Mouse (Mus musculus): Measurements from ENCODE around the gene Ccng2.

The Ccng2 gene

DNA sequence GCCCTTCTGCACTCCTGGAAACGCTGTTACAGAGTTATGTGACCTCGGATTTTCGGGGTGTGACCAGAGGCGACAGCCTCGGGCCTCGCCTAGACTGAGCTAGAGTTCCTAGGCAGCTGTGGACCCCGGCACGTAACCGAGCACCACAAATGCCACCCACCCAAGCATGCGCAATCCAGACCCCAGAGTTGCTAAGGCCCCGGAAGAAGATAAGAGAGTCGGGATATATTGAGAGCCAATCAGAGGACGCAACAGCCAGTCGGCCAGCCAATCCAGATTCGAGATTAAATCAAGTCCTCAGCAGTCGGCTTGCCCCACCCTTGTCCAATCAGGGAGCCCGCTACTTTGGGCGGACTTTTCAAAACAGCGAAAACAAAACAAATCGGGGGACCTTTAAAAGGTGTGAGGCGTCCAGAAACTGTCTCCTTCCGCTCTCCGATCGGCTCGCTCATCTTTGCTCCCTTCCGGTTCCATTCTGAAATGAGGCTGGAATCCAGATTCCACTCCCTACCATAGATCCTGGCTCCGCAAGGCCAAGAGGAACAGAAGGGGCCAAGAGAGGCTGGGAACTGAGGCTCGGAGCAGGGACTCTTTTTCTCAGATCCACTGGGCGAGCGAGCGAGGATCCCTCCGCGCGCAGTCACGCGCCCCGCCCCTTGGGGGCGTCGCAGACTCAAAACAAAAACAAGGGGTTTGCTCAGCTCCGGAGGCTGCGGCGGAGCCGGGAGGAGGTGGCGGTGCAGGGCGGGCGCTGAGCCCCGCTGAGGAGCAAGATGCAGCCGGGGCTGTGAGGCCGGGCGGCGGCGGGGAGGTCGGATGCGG lies at the start of gene Ccng2:
Gene Ccng2, plus strand, starts transcription at position 375 of the 822 bp plus-strand sequence.
- in situ Hi-C loops (cut with MboI; ENCODE audit: low sequenced_read_pairs), result no loop called here

DNA sequence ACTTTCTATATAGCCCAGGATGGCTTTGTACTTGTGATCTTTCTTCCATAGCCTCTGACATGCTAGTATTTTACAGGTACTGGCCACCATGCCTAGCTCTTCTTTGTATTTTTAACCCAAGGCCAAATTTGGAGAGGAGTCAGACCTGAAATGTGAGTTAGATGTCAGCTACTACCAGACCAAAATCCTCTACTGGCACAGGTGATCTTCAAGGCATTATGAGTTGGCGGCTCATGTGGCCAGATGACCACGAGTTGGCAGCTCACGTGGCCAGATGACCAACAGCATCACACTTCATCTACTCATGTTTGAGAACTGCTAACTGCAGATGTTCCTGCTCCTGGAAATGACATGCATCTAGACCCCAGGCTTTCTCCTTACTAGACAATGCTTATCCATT lies 48.7 kb upstream of the Ccng2 start:
- in situ Hi-C loops (cut with MboI; ENCODE audit: low sequenced_read_pairs), result no loop called here

DNA sequence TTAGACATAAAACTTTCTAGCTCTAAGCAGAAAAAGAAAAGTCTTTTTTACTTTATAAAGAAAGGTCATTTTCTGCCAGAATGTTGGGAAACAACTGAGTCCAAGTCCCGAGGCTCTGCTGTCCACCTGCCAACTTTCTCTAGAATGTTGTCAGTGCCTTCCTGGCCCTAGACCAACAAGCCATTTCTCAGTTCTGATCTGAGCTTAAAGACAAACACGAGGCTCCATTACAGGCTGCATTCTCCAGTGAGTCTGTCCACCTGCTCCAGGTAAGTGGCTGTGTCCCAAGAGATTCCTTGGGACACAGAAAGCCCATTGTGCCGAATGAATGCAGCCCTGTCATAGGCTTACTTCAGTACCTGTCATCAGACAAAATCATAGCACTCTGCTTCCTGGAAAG lies 45.4 kb upstream of the Ccng2 start:
- in situ Hi-C loops (cut with MboI; ENCODE audit: low sequenced_read_pairs), result no loop called here

DNA sequence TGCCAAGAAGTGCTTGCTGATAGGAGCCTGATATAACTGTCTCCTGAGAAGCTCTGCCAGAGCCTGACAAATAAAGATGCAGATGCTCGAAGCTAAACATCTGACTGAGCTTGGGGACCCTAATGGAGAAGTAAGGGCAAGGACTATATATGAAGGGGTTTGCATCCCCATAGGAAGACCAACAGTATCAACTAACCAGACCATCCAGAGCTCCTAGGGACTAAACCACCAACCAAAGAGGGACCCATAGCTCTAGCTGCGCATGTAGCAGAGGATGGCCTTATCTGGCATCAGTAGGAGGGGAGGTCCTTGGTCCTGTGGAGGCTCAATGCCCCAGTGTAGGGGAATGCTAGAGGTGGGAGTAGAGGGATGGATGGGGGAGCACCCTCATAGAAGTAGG lies 42.5 kb upstream of the Ccng2 start:
- in situ Hi-C loops (cut with MboI; ENCODE audit: low sequenced_read_pairs), result no loop called here

DNA sequence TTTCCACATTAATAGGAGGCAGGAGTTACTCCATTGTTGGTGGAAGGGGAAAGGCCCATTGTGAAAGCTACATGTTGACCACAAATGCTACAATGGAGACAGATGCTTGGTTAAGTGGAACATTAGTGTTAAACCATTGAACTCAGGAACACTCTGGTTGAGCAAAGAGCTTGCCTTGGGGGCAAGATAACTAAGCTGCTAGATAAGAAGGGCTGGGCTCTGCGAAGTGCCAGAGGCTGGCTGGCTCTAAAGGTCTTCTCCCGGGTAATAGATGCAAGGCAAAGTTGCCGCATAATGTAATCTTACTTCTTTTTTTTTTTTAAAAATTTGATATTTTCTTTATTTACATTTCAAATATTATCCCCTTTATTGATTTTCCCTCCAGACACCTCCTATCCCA lies 39.9 kb upstream of the Ccng2 start:
- in situ Hi-C loops (cut with MboI; ENCODE audit: low sequenced_read_pairs), result no loop called here

DNA sequence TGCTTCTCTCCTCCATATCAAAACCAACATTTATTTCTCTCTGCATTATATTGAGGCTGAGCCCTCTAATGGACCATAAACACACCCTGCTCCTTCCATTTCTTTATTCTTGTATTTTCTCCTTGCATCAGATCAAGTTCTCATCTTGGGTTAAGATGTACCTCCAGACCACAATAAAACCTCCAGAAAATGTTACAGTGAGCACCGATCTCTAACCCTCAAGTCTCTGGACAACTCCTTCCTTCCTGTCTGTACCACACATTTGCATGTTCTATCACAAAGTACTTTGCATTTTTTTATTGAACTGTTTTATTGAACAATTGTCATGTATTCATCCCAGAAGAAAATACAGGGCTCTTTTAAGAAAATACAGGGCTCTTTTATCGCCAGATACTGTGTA lies 37.5 kb upstream of the Ccng2 start:
- in situ Hi-C loops (cut with MboI; ENCODE audit: low sequenced_read_pairs), result no loop called here

DNA sequence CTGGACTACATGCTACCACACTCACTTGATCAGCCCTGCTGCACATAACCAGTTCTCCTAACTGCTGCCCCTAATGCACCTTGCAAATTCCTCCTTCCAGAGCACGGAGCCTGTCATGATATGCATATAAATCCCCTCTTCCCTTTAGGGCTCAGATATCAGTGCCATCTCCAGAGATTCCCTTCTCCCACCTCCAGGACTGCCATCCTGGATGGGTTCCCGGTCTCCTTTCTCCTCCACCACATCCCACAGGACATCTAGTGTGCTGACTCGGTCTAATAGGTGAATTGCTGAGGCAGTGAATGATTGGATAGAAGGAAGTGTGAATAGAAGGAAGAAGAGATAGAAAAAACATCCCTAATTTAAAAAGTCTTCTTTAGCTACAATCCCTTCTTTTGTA lies 35.3 kb upstream of the Ccng2 start:
- in situ Hi-C loops (cut with MboI; ENCODE audit: low sequenced_read_pairs), result no loop called here

DNA sequence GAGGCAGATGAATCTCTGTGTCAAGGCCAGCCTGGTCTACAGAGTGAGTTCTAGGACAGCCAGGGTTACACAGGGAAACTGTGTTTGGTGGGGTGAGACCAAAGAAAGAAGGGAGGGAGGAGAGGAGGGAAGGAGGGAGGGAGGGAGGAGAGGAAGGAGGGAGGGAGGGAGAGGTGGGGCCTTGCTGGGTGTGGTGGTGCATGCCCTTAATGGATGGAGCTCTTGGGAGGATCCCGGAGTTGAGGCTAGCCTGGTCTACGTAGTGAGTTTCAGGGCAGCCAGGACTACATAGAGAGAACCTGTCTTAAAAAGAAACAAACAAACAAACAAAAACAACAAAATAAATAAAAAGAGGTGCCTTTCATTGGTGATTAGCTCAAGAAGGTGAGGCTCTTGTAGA lies 34.2 kb upstream of the Ccng2 start:
- in situ Hi-C loops (cut with MboI; ENCODE audit: low sequenced_read_pairs), result no loop called here

DNA sequence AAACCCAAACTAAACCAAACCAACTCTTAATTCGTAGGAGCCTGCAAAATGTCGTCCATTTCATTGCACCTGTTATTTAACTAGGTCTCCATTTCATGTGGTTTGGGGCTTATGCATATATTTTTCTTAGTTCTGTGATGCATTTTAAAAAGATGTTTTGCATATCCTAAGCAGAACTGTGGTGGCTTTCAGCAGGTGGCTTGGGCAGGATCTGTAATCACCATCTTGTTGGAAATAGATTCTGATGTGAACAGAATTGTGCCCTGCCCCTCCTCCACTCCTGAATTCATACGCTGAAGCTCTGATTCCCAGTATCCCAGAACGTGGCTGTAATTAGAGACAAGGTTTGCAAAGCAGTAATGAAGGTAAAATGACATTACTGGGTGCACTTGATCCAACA lies 32.9 kb upstream of the Ccng2 start:
- in situ Hi-C loops (cut with MboI; ENCODE audit: low sequenced_read_pairs), result no loop called here

DNA sequence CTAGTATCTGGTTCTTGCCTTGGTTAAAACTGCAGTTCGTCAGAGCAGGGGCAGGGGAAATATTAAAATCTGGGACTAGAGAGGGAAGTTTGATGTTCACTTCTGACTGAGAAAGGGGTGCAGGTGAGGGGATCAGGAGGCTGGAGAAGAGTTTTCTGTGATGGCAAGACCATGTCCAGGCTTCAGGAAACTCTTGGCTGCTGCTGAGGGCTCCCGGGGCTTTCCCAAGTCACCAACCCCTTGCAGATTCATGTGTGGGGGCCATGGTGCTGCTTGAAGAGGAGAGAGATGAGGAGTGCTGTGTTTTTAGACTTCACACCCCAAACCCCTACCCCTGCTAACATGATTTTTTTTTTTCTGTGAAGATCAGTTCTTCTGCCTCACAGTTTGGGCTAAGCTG lies 32.5 kb upstream of the Ccng2 start:
- in situ Hi-C loops (cut with MboI; ENCODE audit: low sequenced_read_pairs), result no loop called here

DNA sequence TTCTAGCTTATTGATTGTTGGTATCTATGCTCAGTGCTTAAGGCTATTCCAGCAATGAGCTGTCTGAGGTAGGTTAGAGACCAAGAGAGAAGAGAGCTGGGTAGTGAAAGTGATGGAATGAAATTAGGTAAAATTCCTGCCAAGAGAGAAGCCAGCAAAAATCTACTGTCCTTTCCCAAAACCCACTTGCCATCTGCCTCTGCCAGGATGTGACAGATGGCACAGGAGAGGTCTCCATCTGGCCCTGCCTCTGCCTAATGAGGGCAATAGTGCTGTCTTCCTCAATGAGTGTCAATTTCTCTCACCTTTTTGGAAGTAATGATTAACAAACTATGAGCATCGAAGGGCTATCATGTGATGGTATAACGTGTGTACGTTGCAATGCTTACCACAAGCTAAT lies 31.2 kb upstream of the Ccng2 start:
- in situ Hi-C loops (cut with MboI; ENCODE audit: low sequenced_read_pairs), result no loop called here

DNA sequence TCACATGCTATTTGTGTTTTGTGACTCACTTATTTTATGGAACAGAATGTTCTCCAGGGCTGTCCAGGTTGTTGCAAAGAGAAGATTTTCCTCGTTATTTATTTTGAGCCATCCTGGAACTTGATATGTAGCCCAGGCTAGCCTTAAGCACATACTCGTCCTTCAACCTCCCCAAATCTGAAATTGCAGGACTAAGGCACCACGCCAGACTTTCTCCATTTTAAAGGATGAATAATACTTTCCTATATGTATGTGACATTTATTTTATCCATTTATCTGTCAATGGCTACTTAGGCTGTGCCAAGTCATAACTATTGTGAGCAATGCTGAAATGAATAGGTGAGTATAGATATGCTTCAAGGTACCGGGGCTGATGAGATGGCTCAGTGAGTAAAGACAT lies 30.5 kb upstream of the Ccng2 start:
- in situ Hi-C loops (cut with MboI; ENCODE audit: low sequenced_read_pairs), result no loop called here

DNA sequence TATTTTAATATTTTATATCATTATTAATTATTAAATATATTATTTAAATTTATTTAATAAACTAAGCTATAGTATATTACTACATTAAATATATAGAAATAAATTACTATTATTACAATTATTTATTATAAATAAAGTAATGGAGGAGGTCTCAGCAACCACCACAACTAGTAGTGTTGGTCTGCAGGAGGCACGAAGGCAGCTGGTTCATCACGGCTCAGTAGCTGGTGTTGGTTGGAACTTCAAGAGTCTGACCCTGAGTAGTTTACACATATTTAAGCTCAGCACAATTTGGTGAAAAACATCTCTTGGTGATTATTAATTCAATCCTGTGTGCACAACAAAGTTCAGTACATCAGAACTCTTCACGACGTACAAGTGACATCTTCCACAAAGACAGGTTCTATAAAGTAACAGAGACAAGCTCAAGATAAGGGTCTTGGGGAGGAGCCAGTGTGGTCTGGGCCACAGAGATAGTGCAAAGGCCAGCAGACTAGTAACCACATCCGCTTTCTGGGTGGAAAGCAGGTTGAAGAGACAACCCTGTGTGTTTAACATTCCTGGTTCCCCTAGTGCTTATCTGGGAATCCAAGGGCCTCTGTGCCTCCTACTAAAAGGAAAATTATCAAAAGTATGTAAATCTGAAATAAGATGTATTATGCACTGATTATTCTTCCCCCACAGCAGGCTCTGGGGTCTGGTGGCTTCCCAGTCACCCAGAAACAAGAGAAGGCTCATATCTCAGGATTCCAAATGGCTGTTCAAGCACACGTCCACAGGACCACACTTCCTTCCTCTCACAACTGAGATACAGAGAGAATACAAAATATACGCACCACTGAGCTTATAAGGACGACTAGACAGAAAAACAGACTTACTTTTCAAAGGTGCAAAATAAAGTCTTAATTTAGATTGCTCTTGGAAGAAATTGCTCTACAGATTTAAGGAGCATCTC lies 27.2 kb upstream of the Ccng2 start:
- in situ Hi-C loops (cut with MboI; ENCODE audit: low sequenced_read_pairs), result no loop called here

DNA sequence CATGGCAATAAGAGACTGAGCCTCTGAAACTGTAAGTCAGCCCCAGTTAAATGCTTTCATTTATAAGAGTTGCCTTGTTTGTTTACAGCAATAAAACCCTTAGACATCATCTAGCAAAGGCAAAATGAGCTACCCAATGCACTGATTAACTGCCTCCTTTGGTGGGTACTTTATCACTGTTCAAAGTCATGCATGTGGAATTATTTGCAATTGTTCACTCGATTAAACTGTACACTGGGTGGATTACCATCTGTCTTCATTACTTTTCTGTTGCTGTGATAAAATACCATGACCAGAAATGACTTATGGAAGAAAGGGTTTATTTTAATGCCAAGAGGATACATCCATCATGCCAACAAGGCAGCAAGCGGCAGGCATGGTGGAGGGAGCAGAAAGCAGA lies 21.8 kb upstream of the Ccng2 start:
- in situ Hi-C loops (cut with MboI; ENCODE audit: low sequenced_read_pairs), result no loop called here

DNA sequence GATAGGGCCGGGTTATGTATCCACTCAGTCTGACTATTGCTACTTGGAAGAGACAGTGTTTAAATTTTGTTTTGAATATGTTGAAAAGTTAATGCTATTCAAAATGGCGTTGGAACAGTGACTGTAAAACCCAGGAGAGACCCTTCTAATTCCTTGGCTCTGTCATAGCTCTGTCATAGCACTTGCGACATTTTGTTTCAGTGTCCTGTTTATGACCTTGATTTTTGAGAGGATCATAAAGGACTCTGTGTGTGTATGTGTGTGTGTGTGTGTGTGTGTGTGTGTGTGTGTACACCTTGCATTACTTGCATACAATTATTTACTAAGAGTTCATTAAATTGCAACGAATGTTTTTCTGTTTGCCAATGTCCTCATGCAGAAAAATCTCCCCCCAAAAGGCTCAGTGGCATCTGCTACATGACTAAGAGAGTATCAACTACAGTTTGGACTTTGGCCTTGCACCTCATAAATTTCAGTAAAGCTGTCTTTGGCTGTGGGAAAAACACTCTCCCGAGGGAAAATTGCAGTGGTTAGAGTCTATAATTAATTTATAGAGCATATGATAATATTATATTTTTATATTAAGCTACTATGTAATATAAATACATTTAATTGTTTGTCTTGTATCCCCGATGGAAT lies 17.0 kb upstream of the Ccng2 start:
- in situ Hi-C loops (cut with MboI; ENCODE audit: low sequenced_read_pairs), result no loop called here

DNA sequence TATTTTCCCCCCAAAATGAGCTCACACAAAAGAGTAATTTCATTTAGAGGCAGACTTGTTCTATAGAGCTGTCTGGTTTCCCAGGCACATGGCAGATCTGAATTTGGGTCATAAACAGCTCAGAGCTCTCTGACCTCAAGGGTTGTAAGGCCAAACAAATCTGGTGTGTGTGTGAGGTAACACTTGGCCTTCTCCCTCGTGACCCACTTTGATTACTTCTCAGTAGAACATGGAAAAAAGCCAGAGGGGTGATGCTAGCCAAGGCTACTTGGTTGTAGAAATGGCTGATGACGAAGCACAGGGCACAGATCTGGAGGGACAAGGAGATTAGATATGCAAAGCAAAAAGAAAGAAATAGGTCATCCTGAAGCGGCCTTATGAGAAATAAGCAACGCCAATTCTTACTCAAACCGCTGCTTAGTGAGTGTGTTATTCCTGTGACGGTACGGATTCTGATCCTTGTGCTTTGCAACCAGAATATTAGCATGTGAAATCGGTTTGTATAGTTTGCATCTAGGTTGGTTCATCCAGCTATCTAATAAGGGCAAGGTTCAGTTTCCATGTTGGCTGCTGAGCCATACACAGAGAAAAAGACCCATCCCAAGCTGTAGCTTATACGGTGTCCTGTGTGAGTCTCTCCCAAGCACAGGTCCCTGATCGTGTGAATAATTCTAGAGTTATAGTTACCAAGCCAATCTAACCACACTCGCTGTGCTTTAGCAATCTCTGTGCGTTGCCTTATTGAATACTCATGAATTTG lies 15.9 kb upstream of the Ccng2 start:
- in situ Hi-C loops (cut with MboI; ENCODE audit: low sequenced_read_pairs), result no loop called here

DNA sequence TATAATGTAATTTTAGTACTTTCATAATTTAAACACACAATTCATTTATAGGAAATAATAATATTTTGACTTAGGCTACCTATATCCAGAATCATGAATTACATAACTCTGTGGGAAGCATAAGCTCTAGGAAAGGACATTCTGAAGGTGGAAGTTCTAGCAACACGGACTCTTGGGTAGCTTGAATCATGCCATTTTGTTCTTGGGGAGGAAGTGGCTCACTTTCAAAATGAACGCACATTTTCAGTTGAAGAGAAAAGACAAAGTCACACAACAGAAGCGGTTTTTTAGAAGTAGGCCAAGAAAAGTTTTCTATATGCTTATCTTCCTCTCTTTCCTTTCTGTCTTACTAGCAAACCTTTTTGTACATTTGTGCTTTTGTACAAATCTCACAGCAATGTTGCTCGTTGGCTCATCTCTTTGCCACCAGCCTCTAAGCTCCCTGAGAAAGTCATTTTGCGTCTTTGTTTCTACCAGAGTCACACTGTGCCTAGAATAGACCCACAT lies 11.2 kb upstream of the Ccng2 start:
- in situ Hi-C loops (cut with MboI; ENCODE audit: low sequenced_read_pairs), result no loop called here

DNA sequence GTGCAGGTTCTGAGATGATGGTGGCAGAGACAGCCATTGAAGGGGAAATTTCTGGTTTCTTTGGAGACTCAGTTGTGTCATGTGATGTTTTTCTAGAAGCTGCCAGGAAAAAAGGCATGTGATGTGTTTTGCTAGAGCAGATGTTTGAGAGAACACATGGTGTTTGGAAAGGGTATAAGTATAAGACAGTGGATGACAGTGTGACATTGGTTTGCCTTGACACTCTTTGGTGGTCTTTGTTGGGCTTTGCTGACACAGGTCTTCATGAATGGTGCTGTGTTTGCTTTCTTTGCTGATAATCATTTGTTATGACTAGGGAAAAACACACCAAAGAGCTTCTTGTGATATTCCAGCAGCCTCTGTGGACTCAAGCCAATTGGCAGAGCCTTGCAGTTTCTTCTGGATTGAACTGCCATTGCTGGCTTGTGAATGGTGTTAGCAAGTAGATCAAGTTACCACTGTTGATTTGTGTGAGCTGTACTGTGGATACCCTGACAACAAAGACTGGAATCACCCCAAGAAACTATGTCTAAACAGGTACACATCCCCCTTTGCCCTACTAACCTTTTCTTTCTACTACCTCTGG lies 10.1 kb upstream of the Ccng2 start:
- in situ Hi-C loops (cut with MboI; ENCODE audit: low sequenced_read_pairs), result no loop called here

DNA sequence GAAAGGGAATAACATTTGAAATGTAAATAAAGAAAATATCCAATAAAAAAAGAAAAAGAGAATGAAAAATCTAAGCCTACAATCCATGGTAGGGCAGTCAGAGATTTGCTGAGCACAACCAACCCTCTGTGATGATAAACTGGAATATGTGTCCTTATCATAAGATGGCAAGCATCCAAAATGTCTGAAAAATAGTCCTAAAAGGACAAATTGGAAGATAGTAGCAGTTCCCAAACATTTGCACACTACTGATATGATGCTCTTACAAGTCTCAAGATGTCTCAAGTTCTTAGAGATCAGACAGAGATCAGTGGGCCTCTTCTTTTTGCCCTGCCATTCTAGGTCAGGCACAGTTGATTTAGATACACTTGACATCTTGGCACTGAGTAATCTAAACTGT lies 7.7 kb upstream of the Ccng2 start:
- in situ Hi-C loops (cut with MboI; ENCODE audit: low sequenced_read_pairs), result no loop called here

DNA sequence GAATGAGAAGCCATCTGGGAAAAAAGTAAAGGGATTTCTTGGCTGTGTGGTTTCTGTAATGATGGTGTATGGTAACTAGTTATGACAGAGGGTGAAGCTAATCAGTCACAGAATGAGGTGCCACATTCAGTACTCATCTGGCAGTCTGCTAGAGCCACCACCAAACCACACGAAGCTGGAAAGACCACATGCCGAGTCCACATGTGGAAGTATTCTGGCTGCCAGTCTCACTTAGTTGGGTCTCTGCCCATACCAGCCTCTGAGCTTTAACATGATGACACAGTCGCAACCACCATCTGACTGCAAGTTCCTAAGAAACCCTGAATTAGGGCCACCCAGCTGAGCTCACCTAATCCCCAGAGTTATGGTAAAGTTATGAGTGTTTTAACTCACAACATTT lies 6.1 kb upstream of the Ccng2 start:
- in situ Hi-C loops (cut with MboI; ENCODE audit: low sequenced_read_pairs), result no loop called here
